Mouse (Mus musculus): Measurements from ENCODE around the gene Lrrn1. TPM values are rescaled to one million over a fixed set of nuclear protein-coding genes. Genes with fewer than 3 reads are reported as not detected.

Gene Lrrn1
- 30.6 TPM for polyA plus RNA-seq (2014; fragmentation: Illumina TruSeq; extraction: RNeasy Lipid Tissue Mini Kit (QIAGEN cat#74804))

GRCm38 (mm10) chr6:107528877-107529864 lies at the start of gene Lrrn1:
Gene Lrrn1 (plus strand): TSS chr6:107529768.

